Mouse (Mus musculus): ENCODE data around the gene Mrps34.

The Mrps34 gene

GRCm38 (mm10) chr17:24881738-24882440 is 13.0 kb upstream of the Mrps34 start:
- DNase-seq (ENCODE audit: low read depth, low spot score) = peak; percentile 73

GRCm38 (mm10) chr17:24884391-24884790 is 10.5 kb upstream of the Mrps34 start:
- no peak for DNase-seq (ENCODE audit: low read depth, low spot score)

GRCm38 (mm10) chr17:24885356-24886133 is 9.4 kb upstream of the Mrps34 start:
- no peak for DNase-seq (ENCODE audit: low read depth, low spot score)

GRCm38 (mm10) chr17:24886134-24886931 is 8.6 kb upstream of the Mrps34 start, which contains the start of the genes Nubp2 and Spsb3:
Gene Nubp2 (minus strand): TSS chr17:24886349.
Gene Spsb3 (plus strand): TSS chr17:24886643.
- peak; percentile 100 for DNase-seq (ENCODE audit: low read depth, low spot score)

- no peak for DNase-seq (ENCODE audit: low read depth, low spot score)
Measured at GRCm38 (mm10) chr17:24886932-24887271, 8.0 kb upstream of the Mrps34 start.

GRCm38 (mm10) chr17:24887291-24888080 is 7.4 kb upstream of the Mrps34 start:
- no peak for DNase-seq (ENCODE audit: low read depth, low spot score)

- no peak for DNase-seq (ENCODE audit: low read depth, low spot score)
Measured at GRCm38 (mm10) chr17:24888862-24889261, 6.1 kb upstream of the Mrps34 start.

GRCm38 (mm10) chr17:24890151-24891092 is 4.5 kb upstream of the Mrps34 start:
- DNase-seq (ENCODE audit: low read depth, low spot score) = no peak

GRCm38 (mm10) chr17:24891321-24891720 is 3.6 kb upstream of the Mrps34 start:
- DNase-seq (ENCODE audit: low read depth, low spot score) = no peak

GRCm38 (mm10) chr17:24892785-24893184 is 2.1 kb upstream of the Mrps34 start:
- DNase-seq (ENCODE audit: low read depth, low spot score) = no peak

GRCm38 (mm10) chr17:24893276-24893675 is 1.6 kb upstream of the Mrps34 start:
- DNase-seq (ENCODE audit: low read depth, low spot score) = no peak

GRCm38 (mm10) chr17:24894061-24894994 is 588 bp upstream of the Mrps34 start:
- DNase-seq (ENCODE audit: low read depth, low spot score) = no peak

GRCm38 (mm10) chr17:24895571-24896240 is 790 bp downstream of the Mrps34 start:
- DNase-seq (ENCODE audit: low read depth, low spot score) = no peak

- DNase-seq (ENCODE audit: low read depth, low spot score) = peak; percentile 90
Measured at GRCm38 (mm10) chr17:24896241-24896992, 1.5 kb downstream of the Mrps34 start, which contains the start of gene Nme3. Gene Nme3 (plus strand): TSS chr17:24896500.

- no peak for DNase-seq (ENCODE audit: low read depth, low spot score)
Measured at GRCm38 (mm10) chr17:24896993-24897269, 2.0 kb downstream of the Mrps34 start.

- no peak for DNase-seq (ENCODE audit: low read depth, low spot score)
Measured at GRCm38 (mm10) chr17:24897600-24897999, 2.7 kb downstream of the Mrps34 start.

- DNase-seq (ENCODE audit: low read depth, low spot score) = no peak
Measured at GRCm38 (mm10) chr17:24898041-24898854, 3.3 kb downstream of the Mrps34 start.
